Mouse (Mus musculus): Measurements from ENCODE around the gene Mt1.

- TF ChIP-seq CTCF (IDR thresholded peaks at IDR 0.05; ENCODE audit: low read depth) (peak; percentile 53), EP300 (IDR thresholded peaks at IDR 0.05; ENCODE audit: low read depth) (no peak)
These were observed 4.2 kb upstream of the Mt1 start for GRCm38 (mm10) chr8:94174619-94175213.

Data from liver, postnatal 0 days (tissue).